In genomic region chrX:163958467-163958875, GRCm38 (mm10) we compare ENCODE assay signal across 8 mouse cellular contexts. TPM values are rescaled to one million over a fixed set of nuclear protein-coding genes. Genes with fewer than 3 reads are reported as not detected.
DNase-seq lines count a peak whose midpoint lies in the region; ATAC-seq and TF ChIP-seq lines count a peak whose summit lies in the region.

TSS of gene Zrsr2 (minus strand) at chrX:163958661.

- no peaks in the 10 kb centered on the region for H3K9me3 ChIP-seq in E14TG2a.4 (ENCODE audit: low read length)
- no peaks in the 10 kb centered on the region for H3K9me3 ChIP-seq in forebrain, embryonic 11.5 days (ENCODE audit: control insufficient read depth, low read length)
- H3K9me3 ChIP-seq in heart, embryonic 16.5 days (replicated peaks; ENCODE audit: control insufficient read depth, low read length), result no peaks in the 10 kb centered on the region
- no peaks in the 10 kb centered on the region for H3K9me3 ChIP-seq in liver, postnatal 0 days (ENCODE audit: low read length)
- H3K9me3 ChIP-seq in neural tube, embryonic 14.5 days (ENCODE audit: control insufficient read depth, low read length), result no peaks in the 10 kb centered on the region

- H3K27me3 ChIP-seq in E14TG2a.4 (ENCODE audit: insufficient read depth, low read length), result no peaks in the 10 kb centered on the region
- H3K27me3 ChIP-seq in forebrain, embryonic 11.5 days (ENCODE audit: control insufficient read depth, insufficient read depth, low read length), result no peaks in the 10 kb centered on the region
- no peaks in the 10 kb centered on the region for H3K27me3 ChIP-seq in heart, embryonic 16.5 days (ENCODE audit: control insufficient read depth, insufficient read depth, low read length)
- no peaks in the 10 kb centered on the region for H3K27me3 ChIP-seq in liver, postnatal 0 days (ENCODE audit: insufficient read depth, low read length)
- no peaks in the 10 kb centered on the region for H3K27me3 ChIP-seq in neural tube, embryonic 14.5 days (ENCODE audit: control insufficient read depth, insufficient read depth, low read length)

- peak; percentile 78 for DNase-seq in c-Kit-positive CD71-positive TER-119-negative erythroid progenitor cells, embryonic 14.5 days (ENCODE audit: low read depth)
- peak; percentile 90 for DNase-seq in forebrain, embryonic 11.5 days (ENCODE audit: low spot score)
- DNase-seq in kidney, postnatal 36 days, result peak; percentile 89 to 93
- peak; percentile 90 for DNase-seq in liver, postnatal 0 days
- peak; percentile 92 for DNase-seq in testis, postnatal 10 days (ENCODE audit: low spot score)

- peaks cover 14% of the 10 kb centered on the region for H3K4me1 ChIP-seq in E14TG2a.4 (replicated peaks; ENCODE audit: low read depth, low read length)
- no peaks in the 10 kb centered on the region for H3K4me1 ChIP-seq in forebrain, embryonic 11.5 days (replicated peaks; ENCODE audit: control insufficient read depth, insufficient read depth, low read length)
- peaks cover 3% of the 10 kb centered on the region; the same call in 1 of the 2 replicates for H3K4me1 ChIP-seq in heart, embryonic 16.5 days (ENCODE audit: control insufficient read depth, insufficient read depth, low read length)
- no peaks in the 10 kb centered on the region for H3K4me1 ChIP-seq in liver, postnatal 0 days (ENCODE audit: insufficient read depth)
- no peaks in the 10 kb centered on the region for H3K4me1 ChIP-seq in neural tube, embryonic 14.5 days (ENCODE audit: control insufficient read depth, insufficient read depth, low read length)

- peak within 1 kb of the TSS; percentile 71 for H3K9ac ChIP-seq in forebrain, embryonic 11.5 days (ENCODE audit: low read length)
- peak within 1 kb of the TSS; percentile 78 for H3K9ac ChIP-seq in heart, embryonic 16.5 days (ENCODE audit: low read length)
- peak within 1 kb of the TSS; percentile 69 for H3K9ac ChIP-seq in liver, postnatal 0 days (replicated peaks)
- peak within 1 kb of the TSS; percentile 72 for H3K9ac ChIP-seq in neural tube, embryonic 14.5 days (replicated peaks; ENCODE audit: low read depth, low read length)

- no peak for TF ChIP-seq EP300 in liver, postnatal 0 days (IDR thresholded peaks at IDR 0.05; ENCODE audit: low read depth)

- peak; percentile 96 for ATAC-seq in forebrain, embryonic 11.5 days (replicated peaks; ENCODE audit: low FRiP score)
- peak; percentile 98 for ATAC-seq in heart, embryonic 16.5 days (replicated peaks; ENCODE audit: extremely low read depth, insufficient read depth, low FRiP score)
- peak; percentile 90 for ATAC-seq in liver, postnatal 0 days
- ATAC-seq in neural tube, embryonic 14.5 days (ENCODE audit: low read depth), result peak; percentile 98

- peaks cover 33% of the 10 kb centered on the region for H3K36me3 ChIP-seq in E14TG2a.4 (ENCODE audit: insufficient read depth, low read length)
- H3K36me3 ChIP-seq in forebrain, embryonic 11.5 days (ENCODE audit: control insufficient read depth, insufficient read depth, low read length), result no peaks in the 10 kb centered on the region
- H3K36me3 ChIP-seq in heart, embryonic 16.5 days (ENCODE audit: control insufficient read depth, insufficient read depth), result peaks cover 5% of the 10 kb centered on the region
- peaks cover 15% of the 10 kb centered on the region; the same call in 1 of the 2 replicates for H3K36me3 ChIP-seq in liver, postnatal 0 days (replicated peaks; ENCODE audit: insufficient read depth, low read length)
- no peaks in the 10 kb centered on the region for H3K36me3 ChIP-seq in neural tube, embryonic 14.5 days (ENCODE audit: control insufficient read depth, insufficient read depth, low read length)

- peak within 1 kb of the TSS; percentile 46 for H3K4me2 ChIP-seq in forebrain, embryonic 11.5 days (ENCODE audit: low read depth, low read length, severe bottlenecking)
- peak within 1 kb of the TSS; percentile 65 for H3K4me2 ChIP-seq in heart, embryonic 16.5 days (ENCODE audit: low read depth, low read length)
- peak within 1 kb of the TSS; percentile 75 for H3K4me2 ChIP-seq in liver, postnatal 0 days (ENCODE audit: low read depth, low read length)
- peak within 1 kb of the TSS; percentile 50 for H3K4me2 ChIP-seq in neural tube, embryonic 14.5 days (ENCODE audit: low read depth, low read length)

- WGBS in forebrain, embryonic 11.5 days, result 16% methylated on average over 29 of the region's 29 CpGs
- 4% methylated on average over 24 of the region's 29 CpGs for WGBS in heart, embryonic 16.5 days
- 6% methylated on average over 18 of the region's 29 CpGs for WGBS in liver, postnatal 0 days (ENCODE audit: insufficient replicate concordance)
- 17% methylated on average over 23 of the region's 29 CpGs for WGBS in neural tube, embryonic 14.5 days

- peak within 1 kb of the TSS; percentile 91 for H3K27ac ChIP-seq in forebrain, embryonic 11.5 days (ENCODE audit: low read depth, low read length)
- peak within 1 kb of the TSS; percentile 97 for H3K27ac ChIP-seq in heart, embryonic 16.5 days (ENCODE audit: low read length)
- peak within 1 kb of the TSS; percentile 95 for H3K27ac ChIP-seq in liver, postnatal 0 days (ENCODE audit: low read depth)
- H3K27ac ChIP-seq in neural tube, embryonic 14.5 days (ENCODE audit: low read depth, low read length), result peak within 1 kb of the TSS; percentile 94

- TF ChIP-seq CTCF in E14TG2a.4 (conservative IDR thresholded peaks at IDR 0.05; ENCODE audit: low read length), result no peak
- no peak for TF ChIP-seq CTCF in liver, postnatal 0 days (IDR thresholded peaks at IDR 0.05; ENCODE audit: low read depth)

- H3K4me3 ChIP-seq in E14TG2a.4 (replicated peaks; ENCODE audit: low read length), result peak within 1 kb of the TSS; percentile 86
- peak within 1 kb of the TSS; percentile 55 for H3K4me3 ChIP-seq in forebrain, embryonic 11.5 days (ENCODE audit: low read depth, low read length)
- H3K4me3 ChIP-seq in heart, embryonic 16.5 days (ENCODE audit: low read length), result peak within 1 kb of the TSS; percentile 74
- peak within 1 kb of the TSS; percentile 67 for H3K4me3 ChIP-seq in liver, postnatal 0 days (ENCODE audit: low read depth, low read length)
- H3K4me3 ChIP-seq in neural tube, embryonic 14.5 days (ENCODE audit: low read depth, low read length), result peak within 1 kb of the TSS; percentile 54

RNA-seq across cellular contexts. Expression of gene Zrsr2, which starts in this region (rescaled TPM):
- 49.2 and 60.6 TPM in 2 replicates for polyA plus RNA-seq in forebrain, embryonic 11.5 days (2014; fragmentation: Nextera tagmentation; extraction: Ambion mirVana)
- 27.2 and 27.5 TPM in 2 replicates for polyA plus RNA-seq in heart, embryonic 16.5 days (2015; fragmentation: Nextera tagmentation; extraction: Ambion mirVana)
- 18.1 and 19.3 TPM in 2 replicates for polyA plus RNA-seq in liver, postnatal 0 days (2015; fragmentation: Nextera tagmentation; extraction: Ambion mirVana)
- polyA plus RNA-seq in neural tube, embryonic 14.5 days (2014; fragmentation: Nextera tagmentation; extraction: Ambion mirVana), result 51.3 and 55.5 TPM in 2 replicates

Comparison
In these comparisons a context has a peak if more than half of its experiments do, and no peak if none do; other contexts are left out.
1. Peak in every context shown above with its lines: DNase-seq, ATAC-seq, H3K4me3 ChIP-seq and H3K27ac ChIP-seq.